Mouse (Mus musculus) CD4-positive, CD25-positive, alpha-beta regulatory T cell, adult 2 months (primary cell): Measurements from ENCODE around the gene Mfn2.
"Not testable (repeated sequence)": the region's sequence is repeated elsewhere in the genome, so short reads cannot be mapped to it uniquely, and the experiment has no call there.

ENCODE experiments used
- DNase-seq: peaks from one replicate; pipeline ENCODE4 v3.0.0-alpha.2; 2012; ENCODE audit warnings: low read depth, low spot score

Mfn2 gene

GRCm38 (mm10) chr4:147868450-147869031 is 36.0 kb downstream of the Mfn2 start, which contains the start of the genes Miip and Fv1:
Gene Miip, minus strand, starts transcription at chr4:147868816.
Gene Fv1, plus strand, starts transcription at chr4:147868979.
- peak; percentile 95 for DNase-seq

GRCm38 (mm10) chr4:147867563-147868449 is 36.7 kb downstream of the Mfn2 start:
- DNase-seq: peak; percentile 13

- DNase-seq: not testable (repeated sequence)
Measured at GRCm38 (mm10) chr4:147866793-147867192, 37.7 kb downstream of the Mfn2 start.

- no peak for DNase-seq
Measured at GRCm38 (mm10) chr4:147866056-147866455, 38.4 kb downstream of the Mfn2 start.

- no peak for DNase-seq
Measured at GRCm38 (mm10) chr4:147865651-147866050, 38.9 kb downstream of the Mfn2 start.

GRCm38 (mm10) chr4:147862051-147862450 is 42.5 kb downstream of the Mfn2 start:
- no peak for DNase-seq

GRCm38 (mm10) chr4:147850776-147851175 is 53.7 kb downstream of the Mfn2 start:
- no peak for DNase-seq

- DNase-seq: no peak
Measured at GRCm38 (mm10) chr4:147848584-147848991, 55.9 kb downstream of the Mfn2 start.

GRCm38 (mm10) chr4:147847614-147848583 is 56.6 kb downstream of the Mfn2 start, which contains the start of gene Zfp933:
Gene Zfp933, minus strand, starts transcription at chr4:147848366.
- DNase-seq: peak; percentile 87

- no peak for DNase-seq
Measured at GRCm38 (mm10) chr4:147842871-147843270, 61.6 kb downstream of the Mfn2 start.

GRCm38 (mm10) chr4:147839282-147839681 is 65.2 kb downstream of the Mfn2 start:
- not testable (repeated sequence) for DNase-seq

- no peak for DNase-seq
Measured at GRCm38 (mm10) chr4:147824389-147824788, 80.1 kb downstream of the Mfn2 start.
